Mouse (Mus musculus): Measurements from ENCODE around the gene Cbln4. TPM values are rescaled to one million over a fixed set of nuclear protein-coding genes. Genes with fewer than 3 reads are reported as not detected.

Cbln4 gene
- polyA plus RNA-seq (2017; shearing (Covaris generic)) = not detected

GRCm38 (mm10) chr2:172043235-172043610, at the start of gene Cbln4:
Gene Cbln4 (minus strand): TSS chr2:172043466.

Other genes starting within 250 kb of the Cbln4 start
- not detected for gene Mc3r, start 205.0 kb upstream of the Cbln4 start, polyA plus RNA-seq (2017; shearing (Covaris generic))